Mouse (Mus musculus) lung, postnatal 10 days (tissue): ENCODE measurements around the gene Ntng1.
"Not testable (repeated sequence)": the region's sequence is repeated elsewhere in the genome, so short reads cannot be mapped to it uniquely, and the experiment has no call there.

ENCODE experiments used
- DNase-seq: peaks from one replicate; pipeline ENCODE4 v3.0.0; 2021

Gene Ntng1

DNA sequence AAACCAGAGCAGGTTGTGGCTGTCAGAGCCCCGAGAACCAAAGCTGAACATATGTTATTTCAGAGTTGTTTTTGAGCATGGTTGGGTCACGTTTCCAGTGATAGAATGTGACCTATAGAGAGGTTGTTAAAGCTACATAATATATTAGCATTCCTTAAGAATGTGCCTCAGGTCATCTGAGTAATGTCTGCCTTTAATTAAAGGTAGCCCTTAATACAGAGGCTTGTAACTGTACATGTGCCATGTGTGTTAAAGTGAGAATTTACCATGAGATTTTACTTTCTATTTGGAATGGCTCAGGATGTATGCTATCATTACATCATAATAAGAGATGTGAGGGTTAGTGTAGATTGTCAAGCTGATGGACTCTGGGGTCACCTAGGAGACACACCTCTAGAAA is 368.6 kb downstream of the Ntng1 start:
- no peak for DNase-seq

DNA sequence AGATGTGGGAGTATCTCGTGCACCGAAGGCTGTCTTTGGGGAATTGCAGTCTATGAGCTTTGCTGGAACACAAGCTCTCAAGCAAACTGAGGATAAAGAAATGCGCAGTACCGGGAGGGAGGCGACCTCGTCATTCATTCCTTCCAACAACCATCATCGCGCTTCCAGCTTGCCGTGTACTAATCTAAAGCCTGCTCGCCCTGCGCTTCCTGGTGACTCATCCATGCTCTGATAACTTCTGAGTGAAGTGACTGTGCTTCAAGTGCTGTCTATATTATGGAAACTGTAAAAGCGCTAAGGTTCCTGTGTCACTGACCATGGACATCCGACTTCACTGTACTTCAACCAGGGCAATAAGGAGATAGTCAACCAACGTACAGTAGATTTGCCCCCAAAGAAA is 371.7 kb downstream of the Ntng1 start:
- no peak for DNase-seq

DNA sequence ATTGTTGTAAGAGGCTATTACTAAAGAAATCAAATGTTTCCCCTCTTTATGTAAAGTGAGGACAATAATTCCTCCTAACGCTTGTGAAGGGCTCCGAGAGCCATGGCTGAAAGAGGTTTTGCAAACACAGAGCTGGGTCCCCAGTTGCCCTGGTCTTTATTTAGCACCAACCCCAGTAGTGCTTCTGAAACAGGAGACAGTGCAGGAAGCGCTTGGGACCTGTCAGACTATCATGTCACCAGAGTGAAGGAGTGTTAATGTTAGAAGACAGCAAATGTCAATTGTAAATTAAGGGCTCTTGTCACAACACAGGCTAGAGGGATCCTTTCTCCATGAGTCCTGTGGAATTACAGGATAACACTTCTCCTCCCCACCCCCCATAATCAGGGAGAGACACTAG is 376.9 kb downstream of the Ntng1 start:
- DNase-seq, result no peak

DNA sequence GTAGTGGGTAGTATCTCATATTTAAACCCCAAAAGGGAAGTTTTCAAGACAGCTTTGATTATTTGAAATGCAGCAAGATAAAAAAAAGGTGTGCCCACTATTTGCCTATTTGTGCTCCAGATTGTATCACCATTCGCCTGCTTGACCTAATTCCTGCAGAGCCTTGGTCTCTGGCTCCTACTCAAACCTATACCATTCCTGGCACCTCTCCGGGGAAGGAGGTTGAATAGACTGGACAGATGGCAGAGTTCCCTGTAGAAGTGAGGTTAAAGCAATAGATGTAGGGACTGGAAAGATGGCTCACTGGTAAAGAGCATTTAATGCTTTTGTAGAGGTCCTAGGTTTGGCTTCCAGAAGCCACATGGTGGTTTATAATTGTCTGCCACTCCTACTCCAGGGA is 378.2 kb downstream of the Ntng1 start:
- no peak for DNase-seq

DNA sequence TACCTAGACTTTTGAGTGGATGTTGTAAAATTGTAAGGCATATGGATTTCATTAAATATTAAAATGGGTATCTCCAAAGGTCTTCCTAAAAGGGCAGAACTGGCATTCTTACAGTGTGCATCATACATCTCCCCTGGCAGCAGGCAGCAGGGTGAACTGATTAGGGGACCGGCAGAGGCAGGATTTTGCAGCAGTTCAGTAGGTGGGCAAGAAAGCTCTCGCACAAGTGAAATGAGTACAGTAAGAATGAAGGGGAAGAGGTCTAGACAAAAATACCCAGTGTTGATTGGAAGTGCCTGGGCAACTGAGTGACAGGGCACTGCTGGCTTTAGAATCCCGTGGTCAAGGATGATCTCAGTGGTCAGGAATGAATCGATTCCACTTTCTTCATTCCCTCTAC is 378.7 kb downstream of the Ntng1 start:
- no peak for DNase-seq

DNA sequence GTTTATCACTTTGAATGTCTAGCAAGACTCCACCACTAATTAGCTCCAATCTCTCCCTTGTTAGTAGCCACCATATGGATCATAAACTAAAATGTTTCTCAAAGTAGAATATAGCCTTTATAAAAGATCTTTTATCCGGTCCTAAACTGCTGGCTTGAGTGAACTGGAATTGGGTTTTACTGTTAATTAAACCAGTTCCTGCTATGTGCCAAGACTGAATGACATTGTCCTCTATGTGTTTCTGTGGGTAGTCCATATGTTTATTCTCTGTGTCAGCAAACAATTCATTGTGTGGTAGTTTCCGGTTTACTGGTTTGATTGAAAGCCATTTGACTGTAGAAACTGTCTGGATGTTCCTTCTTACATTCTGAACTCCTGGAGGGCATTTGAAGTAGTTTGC is 387.4 kb downstream of the Ntng1 start:
- no peak for DNase-seq

DNA sequence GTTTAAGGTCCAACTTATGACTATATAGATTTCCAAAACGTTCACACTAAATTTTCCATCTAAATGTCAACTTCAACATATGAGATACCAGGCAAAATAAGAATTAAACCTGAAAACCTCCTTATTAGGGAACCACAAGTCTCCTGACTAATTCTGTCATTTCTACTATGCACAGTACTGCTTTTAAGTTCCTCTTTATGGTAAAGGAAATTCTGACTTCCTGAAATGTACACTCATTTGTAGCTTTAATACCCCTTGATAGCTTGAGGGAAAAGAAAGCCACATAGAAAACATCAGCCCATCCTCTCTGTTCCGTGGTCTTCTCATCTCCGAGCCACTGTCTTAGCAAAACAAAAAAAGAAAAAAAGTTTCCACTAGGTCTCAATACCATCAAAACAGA is 396.2 kb downstream of the Ntng1 start:
- not testable (repeated sequence) for DNase-seq

DNA sequence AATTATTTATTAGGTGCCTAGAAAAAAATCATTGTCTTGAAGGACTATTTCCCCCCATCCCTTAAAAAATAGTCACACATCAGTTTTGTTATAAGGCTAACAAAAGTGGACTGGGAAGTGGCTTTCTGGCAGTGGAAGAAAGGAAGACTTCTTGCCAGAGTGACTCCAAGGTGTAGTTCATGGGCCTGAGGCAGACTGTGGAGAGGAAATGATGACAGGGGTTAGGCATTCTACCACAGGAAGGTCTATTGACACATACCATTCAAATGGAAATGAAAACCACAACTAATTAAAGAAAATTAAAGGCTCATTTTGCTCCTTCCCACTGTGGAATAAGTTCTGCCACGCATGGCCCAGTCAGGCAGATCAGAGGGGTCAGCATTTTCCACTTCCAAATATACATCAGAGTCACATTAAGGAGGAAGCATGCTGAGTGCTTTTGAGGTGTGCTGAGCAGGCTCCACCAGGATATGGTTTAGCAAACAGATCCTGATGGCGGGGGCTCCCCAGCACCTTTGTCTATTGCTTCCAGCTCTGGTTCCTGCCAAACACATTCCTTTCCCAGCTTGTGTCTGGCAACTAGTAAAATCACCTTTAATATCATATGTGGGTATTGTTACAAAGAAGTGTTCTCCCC is 403.2 kb downstream of the Ntng1 start:
- DNase-seq, result no peak

DNA sequence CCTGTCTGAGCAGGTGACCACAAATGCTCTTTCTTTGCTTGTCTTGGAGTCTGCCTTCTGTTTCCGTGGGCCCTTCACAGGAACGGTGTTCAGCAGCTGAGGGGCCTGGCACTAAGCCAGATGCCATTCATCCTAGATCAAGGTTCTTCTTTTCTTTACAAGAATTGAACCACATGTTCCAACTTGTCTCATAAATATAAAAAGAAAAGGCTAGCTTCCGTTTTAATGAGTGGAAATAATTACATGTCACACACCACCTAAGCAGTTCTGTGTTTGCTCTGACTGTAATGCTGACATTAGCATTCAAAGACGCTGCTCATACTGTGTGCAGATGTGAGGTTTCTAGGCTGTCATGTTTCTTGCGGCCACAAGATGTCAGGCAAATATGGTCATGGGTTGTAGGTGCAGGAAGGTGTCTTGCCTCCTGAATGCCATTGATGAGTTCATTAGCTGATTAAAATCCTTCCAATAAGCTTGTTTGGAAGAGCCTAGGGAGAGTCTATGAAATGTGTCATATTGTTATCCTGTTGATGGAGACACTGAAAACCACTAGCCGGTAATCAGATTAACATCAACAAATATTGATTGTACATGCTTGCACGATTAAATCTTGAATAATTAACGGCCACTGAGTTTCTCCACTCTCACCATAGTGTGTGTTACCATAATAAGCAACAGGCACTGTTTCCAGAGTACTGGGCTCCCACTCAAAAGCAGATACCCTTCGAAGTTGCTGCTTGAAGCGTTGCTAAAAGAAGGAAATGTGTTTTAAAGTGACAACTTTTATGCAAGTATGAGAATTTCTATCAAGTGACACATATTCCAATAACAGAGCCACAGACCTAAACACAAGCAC is 411.3 kb downstream of the Ntng1 start:
- DNase-seq, result no peak

DNA sequence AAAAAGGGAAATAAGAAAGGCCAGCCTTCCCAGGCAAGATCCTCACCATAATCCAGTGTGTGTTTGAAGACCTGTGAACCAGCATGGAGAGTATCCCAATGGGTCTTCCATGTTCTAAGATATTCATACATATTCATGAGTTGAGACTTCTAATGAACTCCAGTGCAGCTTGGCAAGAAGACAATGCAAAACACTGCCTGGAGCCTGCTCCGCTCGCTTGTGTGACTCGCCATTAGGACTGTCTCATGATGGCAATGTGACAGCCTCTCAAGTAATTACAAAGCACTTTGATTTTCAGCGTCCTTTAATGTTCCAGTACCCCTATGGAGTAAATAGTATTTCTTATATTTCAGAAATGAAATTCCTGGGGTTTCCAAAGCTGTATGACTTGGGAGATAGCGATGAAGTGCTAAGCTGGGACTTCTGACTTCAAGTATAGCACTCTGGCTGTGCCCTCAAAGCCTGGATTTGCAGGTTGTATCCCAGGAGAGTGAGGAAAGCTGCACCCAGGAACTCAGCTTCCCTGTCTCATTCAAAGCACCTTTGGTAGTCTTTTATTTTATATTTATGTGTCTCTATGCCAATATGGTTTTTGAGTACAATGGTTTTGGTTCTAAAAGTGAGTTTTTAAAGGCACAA is 412.1 kb downstream of the Ntng1 start:
- DNase-seq, result no peak
